In genomic region chr3:135513270-135513669, GRCm38 (mm10) we compare ENCODE assay signal across 10 mouse cellular contexts. TPM values are rescaled to one million over a fixed set of nuclear protein-coding genes. Genes with fewer than 3 reads are reported as not detected.
DNase-seq lines count a peak whose midpoint lies in the region; ATAC-seq and TF ChIP-seq lines count a peak whose summit lies in the region.
"Had no signal": no experiment of that assay in that cellular context is flagged by ENCODE, and none has a peak within 500 bp of the region (broad histone marks: within the 10 kb centered on the region; RNA-seq: fewer than 3 reads in every experiment).

No protein-coding gene starts in this region.

- no peak overlapping the region for H3K4me3 ChIP-seq in thymus, adult 2 months (ENCODE audit: control insufficient read depth, insufficient read depth, low read length)
- no peak overlapping the region for H3K4me3 ChIP-seq in stomach, postnatal 0 days (ENCODE audit: low read depth, low read length)
- H3K4me3 ChIP-seq: megakaryocyte, embryonic 14.5 days had no signal

- no peak for ATAC-seq in stomach, postnatal 0 days (ENCODE audit: low FRiP score, low TSS enrichment)

- no peak for TF ChIP-seq CTCF in thymus, adult 2 months (IDR thresholded peaks at IDR 0.05; ENCODE audit: borderline replicate concordance, control insufficient read depth, extremely low read depth, insufficient read depth, low read length, poor library complexity)
- TF ChIP-seq CTCF in stomach, postnatal 0 days (IDR thresholded peaks at IDR 0.05; ENCODE audit: low read depth), result no peak

- H3K27me3 ChIP-seq in thymus, adult 2 months (ENCODE audit: control insufficient read depth, insufficient read depth, low read length), result no peaks in the 10 kb centered on the region
- H3K27me3 ChIP-seq in stomach, postnatal 0 days (ENCODE audit: control insufficient read depth, insufficient read depth, low read length), result no peaks in the 10 kb centered on the region
- H3K27me3 ChIP-seq: megakaryocyte, embryonic 14.5 days had no signal

- TF ChIP-seq EP300 in stomach, postnatal 0 days (optimal IDR thresholded peaks at IDR 0.05), result no peak

- no peaks in the 10 kb centered on the region for H3K9me3 ChIP-seq in stomach, postnatal 0 days (ENCODE audit: control insufficient read depth, low read length)
- H3K9me3 ChIP-seq: megakaryocyte, embryonic 14.5 days had no signal

- no peak overlapping the region for H3K9ac ChIP-seq in stomach, postnatal 0 days (ENCODE audit: low read length)

- peaks cover 28% of the 10 kb centered on the region for H3K4me1 ChIP-seq in thymus, adult 2 months (replicated peaks; ENCODE audit: control insufficient read depth, insufficient read depth, low read length)
- no peaks in the 10 kb centered on the region for H3K4me1 ChIP-seq in stomach, postnatal 0 days (replicated peaks; ENCODE audit: control insufficient read depth, insufficient read depth)

- H3K4me2 ChIP-seq in stomach, postnatal 0 days (replicated peaks; ENCODE audit: low read depth), result no peak overlapping the region

- peak overlapping the region; percentile 51; the same call in 1 of the 2 replicates for H3K27ac ChIP-seq in thymus, adult 2 months (ENCODE audit: control insufficient read depth, insufficient read depth, low read length)
- no peak overlapping the region for H3K27ac ChIP-seq in stomach, postnatal 0 days (replicated peaks)

- peak; percentile 34 for DNase-seq in embryo, embryonic 10 days (ENCODE audit: low spot score)
- no peak for DNase-seq in embryo, embryonic 9.5 days (ENCODE audit: extremely low spot score)
- DNase-seq in thymus, adult 2 months, result no peak
- no peak for DNase-seq in thymus, postnatal 10 days (ENCODE audit: low spot score in 2 of 2)
- peak; percentile 92 for DNase-seq in induced T-regulatory cell, adult 2 months (ENCODE audit: low read depth)
- DNase-seq in telencephalon, adult 2 months (ENCODE audit: low read depth, low spot score), result peak; percentile 17
- no peak for DNase-seq in stomach, postnatal 0 days (ENCODE audit: low spot score)
- no peak for DNase-seq in yolk sac, embryonic 10.5 days (ENCODE audit: low spot score)
- DNase-seq: kidney, adult 9 months had no signal

- WGBS in thymus, adult 2 months, result 73% methylated on average over 11 of the region's 11 CpGs
- WGBS in stomach, postnatal 0 days, result 66% methylated on average over 11 of the region's 11 CpGs

- H3K36me3 ChIP-seq in thymus, adult 2 months (ENCODE audit: control insufficient read depth, insufficient read depth, low read length), result no peaks in the 10 kb centered on the region
- H3K36me3 ChIP-seq in stomach, postnatal 0 days (ENCODE audit: control insufficient read depth, insufficient read depth, low read length), result no peaks in the 10 kb centered on the region

- no peak for TF ChIP-seq POLR2A in thymus, adult 2 months (IDR thresholded peaks at IDR 0.05; ENCODE audit: control insufficient read depth, extremely low read depth, insufficient read depth, low read length, poor library complexity)

RNA-seq across cellular contexts. Expression of gene Manba, which starts 27.9 kb away (rescaled TPM):
- polyA plus RNA-seq in thymus, adult 2 months (2012; rRNA removed), result 7.2 and 7.6 TPM in 2 replicates
- 11.8 and 12.8 TPM in 2 replicates for polyA plus RNA-seq in stomach, postnatal 0 days (2015; fragmentation: Nextera tagmentation; extraction: Ambion mirVana)

Comparison
In these comparisons a context has a peak if more than half of its experiments do, and no peak if none do; other contexts are left out.
1. DNase-seq: peak in embryo, embryonic 10 days (single experiment), induced T-regulatory cell, adult 2 months (single experiment) and telencephalon, adult 2 months (single experiment); none in embryo, embryonic 9.5 days (single experiment), thymus, adult 2 months (single experiment), thymus, postnatal 10 days (0 of 2), stomach, postnatal 0 days (single experiment) and yolk sac, embryonic 10.5 days (single experiment).